Mouse (Mus musculus) heart, embryonic 15.5 days (tissue): ENCODE results near the gene Cbx2. TPM values are rescaled to one million over a fixed set of nuclear protein-coding genes. Genes with fewer than 3 reads are reported as not detected.
A peak's percentile ranks its signal among the peaks of the same experiment; 100 is the strongest.

Source experiments
- ATAC-seq: fragments of 200-750 bp; cut with Nextera tagmentation; replicated peaks from 2 replicates; pipeline ENCODE4 v1.8.0; 2017; ENCODE audit warnings: low read depth, moderate TSS enrichment; ENCODE audit not compliant: insufficient number of reproducible peaks, insufficient read depth, low FRiP score
- H3K27ac ChIP-seq: fragments of 300-500 bp; sonication (generic); 2 replicates; pipeline ENCODE4 v1.5.1; 2015; ENCODE audit warnings: mild to moderate bottlenecking, inconsistent platforms
- H3K27me3 ChIP-seq: fragments of 300-500 bp; sonication (generic); 2 replicates; pipeline ENCODE4 v1.6.1; 2015; ENCODE audit warnings: inconsistent platforms
- H3K36me3 ChIP-seq: fragments of 300-500 bp; sonication (generic); 2 replicates; pipeline ENCODE4 v1.6.1; 2015; ENCODE audit warnings: mild to moderate bottlenecking, inconsistent platforms
- H3K4me1 ChIP-seq: fragments of 300-500 bp; sonication (generic); replicated peaks from 2 replicates; pipeline ENCODE4 v1.6.1; 2015; ENCODE audit warnings: inconsistent platforms
- H3K4me2 ChIP-seq: fragments of 300-500 bp; sonication (generic); 2 replicates; pipeline ENCODE4 v1.6.1; 2015; ENCODE audit warnings: inconsistent platforms, mild to moderate bottlenecking, moderate library complexity
- H3K4me3 ChIP-seq: fragments of 300-500 bp; sonication (generic); 2 replicates; pipeline ENCODE4 v1.5.1; 2015; ENCODE audit warnings: mild to moderate bottlenecking, inconsistent platforms
- H3K9ac ChIP-seq: fragments of 300-500 bp; sonication (generic); 2 replicates; pipeline ENCODE4 v1.6.1; 2015; ENCODE audit warnings: mild to moderate bottlenecking, inconsistent platforms
- H3K9me3 ChIP-seq: fragments of 300-500 bp; sonication (generic); replicated peaks from 2 replicates; pipeline ENCODE4 v1.6.1; 2016; ENCODE audit warnings: inconsistent platforms
- WGBS: fragments of 180-500 bp; shearing (Covaris S2); methylation state at CpG from one replicate; pipeline ENCODE4 v1.1.7; 2015; ENCODE audit warnings: mixed read lengths; 5-methylcytosine and 5-hydroxymethylcytosine counted together
- polyA plus RNA-seq: library from polyadenylated mRNA; unstranded; fragments of >200 nt; fragmentation: Nextera tagmentation; extraction: Ambion mirVana; gene quantifications from 2 replicates; pipeline ENCODE4 v1.2.1, GENCODE M21; 2015

Cbx2 gene
- polyA plus RNA-seq, 1 experiment from 2014 or later, result 11.6 TPM

DNA sequence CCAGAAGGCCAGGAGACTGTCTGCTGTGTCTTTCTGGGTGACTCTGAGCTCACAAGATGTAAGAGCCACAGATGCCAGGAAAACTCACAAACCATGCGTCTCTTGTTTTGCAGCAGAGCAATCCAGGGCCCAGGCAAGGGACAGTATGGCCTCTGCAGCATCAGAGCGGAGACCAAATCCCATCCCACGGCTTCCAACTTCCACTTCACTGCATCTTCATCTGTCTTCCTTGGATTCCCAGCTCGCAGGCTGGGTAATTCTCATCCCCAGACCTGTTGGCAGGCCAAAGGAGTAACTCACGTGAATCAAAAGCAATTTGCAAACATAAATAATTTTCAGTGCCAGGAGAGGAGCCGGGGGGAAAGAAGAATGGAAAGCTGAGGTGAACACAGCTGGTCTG, 50.2 kb downstream of the Cbx2 start:
- Histone ChIP-seq H3K4me1 (peaks cover under 1% of the 10 kb centered on the region), H3K4me3 (no peak overlapping the region), H3K36me3 (no peaks in the 10 kb centered on the region), H3K27ac (no peak overlapping the region), H3K4me2 (no peak overlapping the region), H3K9ac (no peak overlapping the region), H3K27me3 (peaks cover 11% of the 10 kb centered on the region), H3K9me3 (no peaks in the 10 kb centered on the region)
- 67% methylated on average over 6 of the region's 6 CpGs for WGBS
- ATAC-seq, result no peak

DNA sequence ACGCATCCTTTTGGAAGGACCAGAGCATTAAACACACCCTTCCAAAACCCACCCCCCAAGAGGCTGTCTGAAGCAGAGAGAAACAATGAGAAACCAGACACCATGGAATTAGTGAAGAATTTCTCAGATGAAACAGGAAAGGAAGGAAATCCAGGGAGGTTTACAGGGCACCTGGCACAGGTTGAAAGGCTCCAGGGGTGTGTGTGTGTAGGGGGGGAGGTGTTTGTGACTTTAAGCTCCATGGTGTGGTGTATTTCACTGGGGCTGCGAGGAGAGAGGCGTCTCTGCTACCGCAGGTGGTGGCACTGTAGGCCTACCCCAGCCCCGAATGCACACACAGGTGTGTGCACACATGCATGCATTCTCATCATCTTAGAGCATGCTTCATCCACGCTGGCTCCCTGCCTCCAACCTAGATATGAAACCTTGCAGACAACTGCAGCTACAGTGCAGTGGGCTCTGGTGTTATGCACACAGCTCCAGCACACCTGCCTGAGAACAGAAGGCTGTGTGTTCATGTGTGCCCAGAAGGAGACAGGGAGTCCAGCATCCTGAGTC, 51.2 kb downstream of the Cbx2 start:
- 67% methylated on average over 6 of the region's 6 CpGs for WGBS
- Histone ChIP-seq H3K36me3 (no peaks in the 10 kb centered on the region), H3K9ac (no peak overlapping the region), H3K9me3 (no peaks in the 10 kb centered on the region), H3K27ac (no peak overlapping the region), H3K4me1 (peaks cover 10% of the 10 kb centered on the region), H3K4me3 (no peak overlapping the region), H3K27me3 (peaks cover 11% of the 10 kb centered on the region), H3K4me2 (no peak overlapping the region)
- no peak for ATAC-seq

GRCm38 (mm10) chr11:119075805-119076204, 53.0 kb downstream of the Cbx2 start:
- H3K9ac ChIP-seq, result no peak overlapping the region
- H3K27me3 ChIP-seq, result peaks cover 11% of the 10 kb centered on the region
- ATAC-seq, result no peak
- no peak overlapping the region for H3K4me3 ChIP-seq
- H3K4me1 ChIP-seq, result peaks cover 23% of the 10 kb centered on the region
- H3K36me3 ChIP-seq, result peaks cover 7% of the 10 kb centered on the region
- H3K9me3 ChIP-seq, result no peaks in the 10 kb centered on the region
- H3K27ac ChIP-seq, result no peak overlapping the region
- H3K4me2 ChIP-seq, result no peak overlapping the region
- WGBS, result 79% methylated on average over 5 of the region's 5 CpGs

DNA sequence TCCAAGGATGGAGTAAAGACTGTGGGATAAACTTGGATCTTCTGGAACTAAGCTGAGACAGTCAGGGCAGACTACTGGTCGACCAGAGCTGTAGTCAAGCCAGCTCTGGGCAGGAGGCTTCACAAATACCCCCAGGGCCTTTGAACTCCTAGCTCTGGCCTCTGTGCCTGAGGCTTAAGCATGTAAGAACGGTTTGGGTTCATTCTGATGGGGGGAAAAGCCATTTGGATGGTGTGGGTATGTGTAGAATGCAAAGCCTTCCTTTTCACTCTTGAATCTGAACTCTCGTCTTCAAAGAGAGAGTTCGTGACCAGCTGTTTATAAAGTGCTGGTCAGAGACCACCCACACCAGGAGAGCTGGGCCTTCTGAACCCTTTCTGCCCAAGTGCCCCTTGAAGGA, 55.0 kb downstream of the Cbx2 start:
- Histone ChIP-seq H3K36me3 (peaks cover 22% of the 10 kb centered on the region), H3K4me1 (peaks cover 42% of the 10 kb centered on the region), H3K9me3 (no peaks in the 10 kb centered on the region), H3K4me2 (no peak overlapping the region), H3K27me3 (0 out of 2 replicates have a peak, but pooled peaks cover 7% of the 10 kb centered on the region), H3K4me3 (no peak overlapping the region), H3K27ac (no peak overlapping the region), H3K9ac (no peak overlapping the region)
- 79% methylated on average over 4 of the region's 4 CpGs for WGBS
- no peak for ATAC-seq

GRCm38 (mm10) chr11:119078691-119079444, 56.1 kb downstream of the Cbx2 start:
- Histone ChIP-seq H3K9ac (peak overlapping the region; percentile 44), H3K36me3 (peaks cover 22% of the 10 kb centered on the region), H3K4me2 (peak overlapping the region; percentile 51), H3K9me3 (no peaks in the 10 kb centered on the region), H3K27me3 (0 out of 2 replicates have a peak, but pooled peaks cover 2% of the 10 kb centered on the region), H3K4me1 (peaks cover 54% of the 10 kb centered on the region), H3K4me3 (peak overlapping the region; percentile 25), H3K27ac (peak overlapping the region; percentile 86)
- ATAC-seq, result peak; percentile 75
- WGBS, result 5% methylated on average over 22 of the region's 27 CpGs

DNA sequence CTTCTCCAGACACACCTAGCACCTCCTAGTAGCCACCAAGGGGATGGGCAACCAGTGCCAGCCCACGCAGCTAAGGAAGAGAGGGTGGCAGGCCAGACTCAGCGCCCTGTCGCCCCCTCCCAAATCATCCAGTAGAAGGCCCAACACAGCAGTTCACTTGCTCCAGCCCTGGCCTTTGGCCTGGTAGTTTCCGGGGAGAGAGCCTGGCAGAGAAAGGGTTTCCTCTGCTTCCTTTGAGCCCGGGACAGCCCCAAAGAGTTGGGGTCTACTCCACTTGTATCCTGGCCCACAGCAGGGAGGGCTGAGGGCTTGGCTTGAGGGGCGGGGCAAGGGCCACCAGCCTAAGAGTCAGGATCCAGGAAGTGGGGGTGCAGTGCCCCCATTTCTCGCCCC, 56.7 kb downstream of the Cbx2 start:
- H3K4me2 ChIP-seq, result peak overlapping the region; percentile 51

DNA sequence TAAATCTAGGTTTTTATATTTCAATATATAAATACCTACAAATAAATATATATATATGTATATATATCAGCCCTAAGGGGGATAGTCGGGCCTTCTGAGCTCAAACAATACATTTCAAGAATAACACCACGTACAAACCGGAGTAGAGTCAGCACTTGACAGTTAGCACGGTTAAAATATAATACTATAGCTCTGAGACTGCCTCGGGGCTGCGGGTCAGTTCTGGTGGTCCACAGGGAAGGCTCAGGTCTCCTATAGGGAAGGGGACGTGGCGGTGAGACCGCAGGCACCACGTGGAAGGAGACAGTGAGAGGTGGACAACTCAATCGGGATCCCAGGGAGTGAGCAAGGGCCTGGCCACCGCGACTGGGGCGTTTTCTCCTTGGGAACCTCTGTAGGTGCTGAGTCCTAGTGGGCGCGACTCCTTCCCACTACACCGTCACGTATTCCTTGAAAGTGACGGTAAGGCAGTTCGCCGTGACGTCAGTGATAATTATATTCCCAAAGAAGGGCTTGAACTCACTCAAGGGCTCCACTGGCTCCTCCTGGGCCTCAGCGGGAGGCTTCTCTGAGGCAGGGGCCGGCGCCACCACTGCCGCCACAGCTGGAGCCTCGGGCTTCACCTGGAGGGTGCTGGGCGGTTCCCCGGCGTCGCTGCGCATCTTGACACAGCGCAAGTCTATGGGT, 57.8 kb downstream of the Cbx2 start:
- Histone ChIP-seq H3K27me3 (no peaks in the 10 kb centered on the region), H3K4me1 (peaks cover 63% of the 10 kb centered on the region), H3K27ac (no peak overlapping the region), H3K36me3 (peaks cover 22% of the 10 kb centered on the region), H3K4me2 (no peak overlapping the region; the same call in 1 of the 2 replicates), H3K4me3 (no peak overlapping the region), H3K9me3 (no peaks in the 10 kb centered on the region), H3K9ac (no peak overlapping the region)
- WGBS, result 64% methylated on average over 33 of the region's 33 CpGs
- ATAC-seq, result no peak

More for the DNA sequence above, 56.7 kb downstream of the Cbx2 start:
- peaks cover 59% of the 10 kb centered on the region for H3K4me1 ChIP-seq
- no peak for ATAC-seq
- H3K9me3 ChIP-seq, result no peaks in the 10 kb centered on the region
- H3K27me3 ChIP-seq, result no peaks in the 10 kb centered on the region
- peak overlapping the region; percentile 44 for H3K9ac ChIP-seq
- peaks cover 22% of the 10 kb centered on the region for H3K36me3 ChIP-seq
- H3K27ac ChIP-seq, result peak overlapping the region; percentile 86
- peak overlapping the region; percentile 25 for H3K4me3 ChIP-seq
- WGBS, result 55% methylated on average over 7 of the region's 7 CpGs

Other genes starting within 250 kb of the Cbx2 start
- 0.06 and 0.27 TPM in 2 replicates for gene Rbfox3, start 111.4 kb upstream of the Cbx2 start, polyA plus RNA-seq
- not detected in 2 replicates for gene Enpp7, start 34.8 kb upstream of the Cbx2 start, polyA plus RNA-seq
- gene Cbx8, start 18.0 kb downstream of the Cbx2 start, polyA plus RNA-seq, result 7.5 and 9.5 TPM in 2 replicates
- gene Cbx4, start 63.3 kb downstream of the Cbx2 start, polyA plus RNA-seq, result 9.3 and 11.6 TPM in 2 replicates
- gene Tbc1d16, start 205.5 kb downstream of the Cbx2 start, polyA plus RNA-seq, result 16.1 and 19.7 TPM in 2 replicates
- 1.3 and 2.5 TPM in 2 replicates for gene Ccdc40, start 205.6 kb downstream of the Cbx2 start, polyA plus RNA-seq
- 74.7 and 97.9 TPM in 2 replicates for gene Gaa, start 244.9 kb downstream of the Cbx2 start, polyA plus RNA-seq